Mouse (Mus musculus): Measurements from ENCODE around the gene Agpat1. TPM values are rescaled to one million over a fixed set of nuclear protein-coding genes. Genes with fewer than 3 reads are reported as not detected.

Agpat1 gene
- polyA plus RNA-seq, 1 experiment, result 204 TPM

- no peak for DNase-seq (ENCODE audit: extremely low spot score in 1 of 2, low spot score in 1 of 2)
These were observed 25.9 kb downstream of the Agpat1 start for GRCm38 (mm10) chr17:34629796-34630603.

GRCm38 (mm10) chr17:34630761-34631301 is 26.8 kb downstream of the Agpat1 start:
- no peak for DNase-seq (ENCODE audit: extremely low spot score in 1 of 2, low spot score in 1 of 2)

- DNase-seq (ENCODE audit: extremely low spot score in 1 of 2, low spot score in 1 of 2), result no peak
These were observed 27.6 kb downstream of the Agpat1 start for GRCm38 (mm10) chr17:34631647-34632046.

- DNase-seq (ENCODE audit: extremely low spot score in 1 of 2, low spot score in 1 of 2), result peak; percentile 85 to 90
These were observed 28.2 kb downstream of the Agpat1 start for GRCm38 (mm10) chr17:34632261-34632691.

- DNase-seq (ENCODE audit: extremely low spot score in 1 of 2, low spot score in 1 of 2), result no peak
These were observed 31.6 kb downstream of the Agpat1 start for GRCm38 (mm10) chr17:34635671-34636070.

- DNase-seq (ENCODE audit: extremely low spot score in 1 of 2, low spot score in 1 of 2), result no peak
These were observed 33.4 kb downstream of the Agpat1 start for GRCm38 (mm10) chr17:34637459-34637858.

GRCm38 (mm10) chr17:34639461-34640255 is 35.6 kb downstream of the Agpat1 start:
- no peak for DNase-seq (ENCODE audit: extremely low spot score in 1 of 2, low spot score in 1 of 2)

- no peak for DNase-seq (ENCODE audit: extremely low spot score in 1 of 2, low spot score in 1 of 2)
These were observed 36.9 kb downstream of the Agpat1 start for GRCm38 (mm10) chr17:34640778-34641601.

GRCm38 (mm10) chr17:34641945-34642344 is 37.9 kb downstream of the Agpat1 start:
- DNase-seq (ENCODE audit: extremely low spot score in 1 of 2, low spot score in 1 of 2), result no peak

- no peak for DNase-seq (ENCODE audit: extremely low spot score in 1 of 2, low spot score in 1 of 2)
These were observed 39.3 kb downstream of the Agpat1 start for GRCm38 (mm10) chr17:34643379-34643778.

GRCm38 (mm10) chr17:34643944-34644343 is 39.9 kb downstream of the Agpat1 start:
- no peak for DNase-seq (ENCODE audit: extremely low spot score in 1 of 2, low spot score in 1 of 2)

GRCm38 (mm10) chr17:34644608-34645007 is 40.5 kb downstream of the Agpat1 start, which contains the start of gene Fkbpl:
Fkbpl (plus strand) TSS chr17:34644764.
- DNase-seq (ENCODE audit: extremely low spot score in 1 of 2, low spot score in 1 of 2), result peak; percentile 97 to 99

- DNase-seq (ENCODE audit: extremely low spot score in 1 of 2, low spot score in 1 of 2), result no peak
These were observed 41.3 kb downstream of the Agpat1 start for GRCm38 (mm10) chr17:34645256-34645829.

GRCm38 (mm10) chr17:34645831-34646511 is 41.9 kb downstream of the Agpat1 start:
- no peak for DNase-seq (ENCODE audit: extremely low spot score in 1 of 2, low spot score in 1 of 2)

GRCm38 (mm10) chr17:34646906-34647787 is 43.1 kb downstream of the Agpat1 start, which contains the start of gene Atf6b:
Atf6b (plus strand) TSS chr17:34647146.
- peak; percentile 98 for DNase-seq (ENCODE audit: extremely low spot score in 1 of 2, low spot score in 1 of 2)

- no peak for DNase-seq (ENCODE audit: extremely low spot score in 1 of 2, low spot score in 1 of 2)
These were observed 44.3 kb downstream of the Agpat1 start for GRCm38 (mm10) chr17:34648141-34648890.

- DNase-seq (ENCODE audit: extremely low spot score in 1 of 2, low spot score in 1 of 2), result no peak
These were observed 45.2 kb downstream of the Agpat1 start for GRCm38 (mm10) chr17:34649106-34649864.
